Mouse (Mus musculus): ENCODE results near the gene C1rb. TPM values are rescaled to one million over a fixed set of nuclear protein-coding genes. Genes with fewer than 3 reads are reported as not detected.
"Not testable (repeated sequence)": the region's sequence is repeated elsewhere in the genome, so short reads cannot be mapped to it uniquely, and the experiment has no call there.

Gene C1rb
- polyA plus RNA-seq, 1 experiment from 2014 or later = not detected

DNA sequence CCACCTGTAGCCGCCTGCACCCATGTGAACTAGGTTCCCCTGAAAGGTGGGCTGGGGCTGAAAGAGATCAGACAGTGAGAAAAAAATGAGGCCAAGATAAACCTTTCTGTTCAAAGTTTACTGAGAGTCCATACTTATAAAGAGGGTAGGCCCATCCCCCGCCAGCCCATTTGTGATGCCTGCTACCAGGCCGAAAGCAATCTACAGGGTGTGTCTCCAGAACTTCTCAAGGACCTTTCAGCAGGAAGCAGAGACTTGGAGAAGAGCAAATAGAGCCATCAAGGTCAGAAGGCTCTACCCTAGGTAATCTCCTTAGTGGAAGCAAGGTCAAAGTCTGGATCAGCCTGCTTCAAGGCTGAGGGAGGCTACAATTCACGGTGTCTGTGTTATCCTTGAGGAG, 31.9 kb downstream of the C1rb start:
- Histone ChIP-seq H3K27ac (ENCODE audit: poor library complexity, severe bottlenecking) (no peak overlapping the region), H3K4me2 (no peak overlapping the region), H3K27me3 (replicated peaks) (no peaks in the 10 kb centered on the region), H3K4me1 (replicated peaks) (no peaks in the 10 kb centered on the region), H3K4me3 (no peak overlapping the region), H3K9ac (no peak overlapping the region), H3K36me3 (no peaks in the 10 kb centered on the region), H3K9me3 (replicated peaks) (peaks cover 5% of the 10 kb centered on the region)
- no peak for ATAC-seq (ENCODE audit: insufficient number of reproducible peaks, low FRiP score)
- 73% methylated on average over 4 of the region's 4 CpGs for WGBS

DNA sequence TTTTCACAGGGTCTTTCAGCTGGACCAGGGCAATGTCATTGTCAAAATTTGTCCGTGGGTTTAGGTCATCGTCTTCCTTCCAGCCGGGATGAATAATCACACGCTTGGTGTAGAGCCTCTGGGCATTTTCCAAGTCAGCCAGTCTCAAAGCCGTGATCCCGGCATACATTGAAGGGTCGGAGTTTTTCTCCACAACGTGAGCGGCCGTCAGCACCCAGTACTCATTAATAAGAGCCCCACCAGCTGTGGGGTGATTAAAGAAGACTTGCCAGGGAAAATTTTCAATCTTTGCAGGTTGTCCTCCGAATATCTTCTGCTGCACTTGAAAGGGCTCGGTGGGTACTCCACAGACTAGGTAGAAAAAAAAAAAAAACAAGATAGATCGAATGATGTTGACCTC, 55.5 kb downstream of the C1rb start:
- H3K4me3 ChIP-seq = no peak overlapping the region
- no peaks in the 10 kb centered on the region for H3K36me3 ChIP-seq
- H3K4me1 ChIP-seq (replicated peaks) = no peaks in the 10 kb centered on the region
- peaks cover 2% of the 10 kb centered on the region; the same call in 1 of the 2 replicates for H3K9me3 ChIP-seq (replicated peaks)
- H3K27me3 ChIP-seq (replicated peaks) = no peaks in the 10 kb centered on the region
- H3K4me2 ChIP-seq = no peak overlapping the region
- no peak for ATAC-seq (ENCODE audit: insufficient number of reproducible peaks, low FRiP score)
- H3K27ac ChIP-seq (ENCODE audit: poor library complexity, severe bottlenecking) = no peak overlapping the region
- 84% methylated on average over 13 of the region's 13 CpGs for WGBS
- no peak overlapping the region for H3K9ac ChIP-seq

DNA sequence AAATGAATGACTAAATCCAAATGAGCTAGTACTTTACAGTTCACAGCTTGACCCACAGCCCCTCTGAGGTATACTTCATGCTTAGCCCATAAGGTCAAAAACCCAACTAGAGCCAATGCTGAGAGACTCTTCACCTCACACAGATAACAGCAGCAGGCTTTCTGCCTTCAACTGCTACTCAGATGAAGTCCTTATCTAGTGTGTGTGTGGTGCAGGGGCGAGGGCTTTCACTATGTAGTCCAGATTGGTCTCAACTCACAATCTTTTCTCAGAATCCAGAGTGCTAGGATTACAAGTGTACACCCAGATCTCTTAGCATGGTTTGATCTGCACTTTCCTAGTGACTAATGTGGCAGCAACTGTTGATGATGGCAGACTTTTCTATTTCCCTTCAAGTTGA, 56.1 kb downstream of the C1rb start:
- H3K4me1 ChIP-seq (replicated peaks); H3K27ac ChIP-seq (ENCODE audit: poor library complexity, severe bottlenecking); H3K4me2 ChIP-seq; H3K27me3 ChIP-seq (replicated peaks); H3K36me3 ChIP-seq; ATAC-seq (ENCODE audit: insufficient number of reproducible peaks, low FRiP score); H3K4me3 ChIP-seq; H3K9ac ChIP-seq; H3K9me3 ChIP-seq (replicated peaks): not testable (repeated sequence)
- 28% methylated on average over 1 of the region's 1 CpGs for WGBS

DNA sequence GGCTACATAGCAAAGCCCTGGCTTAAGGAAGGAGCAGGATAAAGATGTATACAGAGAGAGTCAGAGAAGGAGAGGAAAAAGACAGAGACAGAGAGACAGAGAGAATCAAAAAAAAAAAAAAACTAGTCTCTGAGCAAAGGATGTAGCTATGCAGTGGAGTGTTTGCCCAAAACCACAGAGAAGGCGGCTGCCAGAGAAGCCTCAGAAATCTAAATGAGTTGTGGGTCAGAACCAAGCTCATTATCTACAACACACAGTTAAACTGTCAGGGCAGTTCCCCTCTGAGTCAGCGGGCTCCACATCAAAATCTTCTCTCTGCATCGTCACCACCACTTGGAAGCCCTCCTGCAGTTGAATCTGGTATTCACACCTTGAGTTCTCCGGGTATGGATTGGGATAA, 60.7 kb downstream of the C1rb start:
- no peak for ATAC-seq (ENCODE audit: insufficient number of reproducible peaks, low FRiP score)
- Histone ChIP-seq H3K27ac (ENCODE audit: poor library complexity, severe bottlenecking) (no peak overlapping the region), H3K4me2 (no peak overlapping the region), H3K36me3 (no peaks in the 10 kb centered on the region), H3K4me1 (replicated peaks) (no peaks in the 10 kb centered on the region), H3K27me3 (replicated peaks) (no peaks in the 10 kb centered on the region), H3K9me3 (replicated peaks) (no peaks in the 10 kb centered on the region), H3K9ac (no peak overlapping the region), H3K4me3 (no peak overlapping the region)
- 69% methylated on average over 4 of the region's 4 CpGs for WGBS

Other genes with a start within 250 kb of the C1rb start
- gene Pex5, start 155.2 kb upstream of the C1rb start, polyA plus RNA-seq (2016; fragmentation: Nextera tagmentation; extraction: Ambion mirVana) = 23.7 and 25.4 TPM in 2 replicates
- 1.5 and 1.7 TPM in 2 replicates for gene Clstn3, start 105.5 kb upstream of the C1rb start, polyA plus RNA-seq (2016; fragmentation: Nextera tagmentation; extraction: Ambion mirVana)
- 0.31 and 0.41 TPM in 2 replicates for gene C1rl, start 77.2 kb upstream of the C1rb start, polyA plus RNA-seq (2016; fragmentation: Nextera tagmentation; extraction: Ambion mirVana)
- 0.19 and 0.24 TPM in 2 replicates for gene C1ra, start 57.9 kb upstream of the C1rb start, polyA plus RNA-seq (2016; fragmentation: Nextera tagmentation; extraction: Ambion mirVana)
- gene C1s1, start 27.9 kb upstream of the C1rb start, polyA plus RNA-seq (2016; fragmentation: Nextera tagmentation; extraction: Ambion mirVana) = 0.49 TPM in 1 of 2 replicates, not detected in the other
- gene C1s2, start 65.8 kb downstream of the C1rb start, polyA plus RNA-seq (2016; fragmentation: Nextera tagmentation; extraction: Ambion mirVana) = not detected in 2 replicates
- 37.4 and 40.0 TPM in 2 replicates for gene Lpcat3, start 92.7 kb downstream of the C1rb start, polyA plus RNA-seq (2016; fragmentation: Nextera tagmentation; extraction: Ambion mirVana)
- gene Emg1, start 141.9 kb downstream of the C1rb start, polyA plus RNA-seq (2016; fragmentation: Nextera tagmentation; extraction: Ambion mirVana) = 105 and 107 TPM in 2 replicates
- gene Phb2, start 142.0 kb downstream of the C1rb start, polyA plus RNA-seq (2016; fragmentation: Nextera tagmentation; extraction: Ambion mirVana) = 345 and 349 TPM in 2 replicates
- 4.4 and 4.9 TPM in 2 replicates for gene Ptpn6, start 168.4 kb downstream of the C1rb start, polyA plus RNA-seq (2016; fragmentation: Nextera tagmentation; extraction: Ambion mirVana)
- 352 and 365 TPM in 2 replicates for gene Grcc10, start 171.1 kb downstream of the C1rb start, polyA plus RNA-seq (2016; fragmentation: Nextera tagmentation; extraction: Ambion mirVana)
- not detected in 2 replicates for gene Gm45234, start 185.7 kb downstream of the C1rb start, polyA plus RNA-seq (2016; fragmentation: Nextera tagmentation; extraction: Ambion mirVana)
- gene Atn1, start 186.2 kb downstream of the C1rb start, polyA plus RNA-seq (2016; fragmentation: Nextera tagmentation; extraction: Ambion mirVana) = 9.5 and 10.2 TPM in 2 replicates
- gene Eno2, start 199.4 kb downstream of the C1rb start, polyA plus RNA-seq (2016; fragmentation: Nextera tagmentation; extraction: Ambion mirVana) = 6.0 and 6.4 TPM in 2 replicates
- gene Lrrc23, start 209.4 kb downstream of the C1rb start, polyA plus RNA-seq (2016; fragmentation: Nextera tagmentation; extraction: Ambion mirVana) = 0.55 TPM in 1 of 2 replicates, not detected in the other
- gene Spsb2, start 238.4 kb downstream of the C1rb start, polyA plus RNA-seq (2016; fragmentation: Nextera tagmentation; extraction: Ambion mirVana) = 8.7 and 9.1 TPM in 2 replicates
- gene Tpi1, start 244.0 kb downstream of the C1rb start, polyA plus RNA-seq (2016; fragmentation: Nextera tagmentation; extraction: Ambion mirVana) = 1,356 and 1,406 TPM in 2 replicates